Mouse (Mus musculus) midbrain, embryonic 12.5 days (tissue): Measurements from ENCODE around the gene Cntnap2. TPM values are rescaled to one million over a fixed set of nuclear protein-coding genes. Genes with fewer than 3 reads are reported as not detected.

Experiments used
- ATAC-seq: fragments of 200-750 bp; cut with Nextera tagmentation; 2 replicates; pipeline ENCODE4 v1.8.0; 2017; ENCODE audit warnings: low read depth, moderate TSS enrichment, moderate library complexity; ENCODE audit not compliant: low FRiP score
- H3K27ac ChIP-seq: fragments of 300-500 bp; sonication (generic); replicated peaks from 2 replicates; pipeline ENCODE4 v1.5.1; 2016; ENCODE audit warnings: mild to moderate bottlenecking
- H3K27me3 ChIP-seq: fragments of 300-500 bp; sonication (generic); 2 replicates; pipeline ENCODE4 v1.6.1; 2016; ENCODE audit warnings: mild to moderate bottlenecking
- H3K36me3 ChIP-seq: fragments of 300-500 bp; sonication (generic); 2 replicates; pipeline ENCODE4 v1.6.1; 2016
- H3K4me1 ChIP-seq: fragments of 300-500 bp; sonication (generic); 2 replicates; pipeline ENCODE4 v1.6.1; 2016
- H3K4me2 ChIP-seq: fragments of 300-500 bp; sonication (generic); replicated peaks from 2 replicates; pipeline ENCODE4 v1.6.1; 2016; ENCODE audit warnings: mild to moderate bottlenecking, moderate library complexity
- H3K4me3 ChIP-seq: fragments of 300-500 bp; sonication (generic); 2 replicates; pipeline ENCODE4 v1.5.1; 2016; ENCODE audit warnings: mild to moderate bottlenecking
- H3K9ac ChIP-seq: fragments of 300-500 bp; sonication (generic); replicated peaks from 2 replicates; pipeline ENCODE4 v1.6.1; 2016; ENCODE audit warnings: mild to moderate bottlenecking, moderate library complexity
- H3K9me3 ChIP-seq: fragments of 300-500 bp; sonication (generic); 2 replicates; pipeline ENCODE4 v1.6.1; 2016; ENCODE audit warnings: mild to moderate bottlenecking
- WGBS: fragments of 180-500 bp; shearing (Covaris S2); methylation state at CpG from one replicate; pipeline ENCODE4 v1.1.7; 2016; 5-methylcytosine and 5-hydroxymethylcytosine counted together
- polyA plus RNA-seq: library from polyadenylated mRNA; unstranded; fragments of >200 nt; fragmentation: Nextera tagmentation; extraction: Ambion mirVana; gene quantifications from 2 replicates; pipeline ENCODE4 v1.2.1, GENCODE M21; 2016

Cntnap2 gene
- polyA plus RNA-seq, 1 experiment from 2014 or later: 41.7 TPM

DNA sequence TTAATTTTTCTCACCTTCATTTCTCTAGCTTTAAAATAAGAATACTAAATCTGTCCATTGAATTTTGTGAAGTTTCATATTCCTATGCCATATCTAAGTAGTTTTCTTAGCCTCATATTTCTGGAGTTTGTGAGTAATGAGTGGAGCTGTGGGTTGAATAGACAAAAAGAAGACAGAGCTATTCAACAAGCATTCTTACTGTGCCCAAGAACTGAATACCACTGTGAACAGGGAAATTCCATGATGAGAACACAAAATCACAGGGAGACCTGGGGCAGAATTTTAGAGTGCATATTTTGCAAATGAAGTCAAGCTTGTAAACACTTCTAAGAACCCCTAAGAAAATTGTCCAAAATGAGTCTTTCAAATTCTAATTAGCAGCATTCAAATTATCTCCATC, 1715.4 kb downstream of the Cntnap2 start:
- H3K4me1 ChIP-seq: no peaks in the 10 kb centered on the region
- H3K9me3 ChIP-seq: no peaks in the 10 kb centered on the region
- no peak overlapping the region for H3K9ac ChIP-seq
- H3K27ac ChIP-seq: no peak overlapping the region
- H3K27me3 ChIP-seq: no peaks in the 10 kb centered on the region
- H3K36me3 ChIP-seq: no peaks in the 10 kb centered on the region
- no peak overlapping the region for H3K4me2 ChIP-seq
- H3K4me3 ChIP-seq: no peak overlapping the region
- ATAC-seq: no peak

DNA sequence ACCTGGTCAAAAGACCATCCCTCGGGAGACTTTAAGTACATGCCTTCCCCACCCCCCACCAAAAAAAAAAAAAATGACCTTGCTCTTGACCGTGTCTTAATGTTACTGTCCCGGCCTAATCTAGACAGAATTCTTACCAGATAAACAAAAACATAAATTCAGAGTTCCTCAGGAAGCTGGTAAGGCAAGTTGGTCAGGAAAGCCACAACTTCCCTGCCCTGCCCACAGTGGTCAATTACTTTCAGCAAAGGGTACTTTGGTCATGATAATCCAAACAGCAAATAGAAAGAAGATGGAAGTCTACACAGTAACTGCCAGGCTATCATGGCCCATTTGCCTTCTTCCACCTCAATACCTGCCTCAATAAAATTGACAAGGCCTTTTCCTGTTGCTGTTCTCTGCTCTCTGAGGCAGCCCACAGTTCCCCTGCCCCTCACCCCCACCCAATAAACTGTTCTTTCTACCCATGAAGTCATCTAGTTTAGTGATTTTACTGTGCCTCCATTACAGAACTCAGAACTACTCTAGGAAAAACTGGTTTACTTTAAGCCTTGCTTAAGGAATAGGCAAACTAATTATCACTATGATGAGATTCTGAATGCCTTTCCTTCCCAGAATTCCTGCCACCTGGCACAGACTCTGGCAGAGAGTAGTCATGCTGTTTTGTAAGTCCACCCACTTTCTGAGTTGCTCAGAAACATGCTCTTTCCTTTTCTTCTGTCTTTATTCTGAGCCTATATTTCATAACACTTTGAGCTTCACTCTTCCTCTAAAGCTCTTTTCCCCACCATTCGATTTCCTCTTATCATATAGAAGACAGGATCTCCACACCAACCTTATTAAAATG, 1743.3 kb downstream of the Cntnap2 start:
- 85% methylated on average over 4 of the region's 4 CpGs for WGBS
- H3K4me1 ChIP-seq: no peaks in the 10 kb centered on the region
- ATAC-seq: no peak
- no peaks in the 10 kb centered on the region for H3K36me3 ChIP-seq
- H3K27ac ChIP-seq: no peak overlapping the region
- H3K27me3 ChIP-seq: no peaks in the 10 kb centered on the region
- H3K4me2 ChIP-seq: no peak overlapping the region
- H3K9ac ChIP-seq: no peak overlapping the region
- no peaks in the 10 kb centered on the region for H3K9me3 ChIP-seq
- H3K4me3 ChIP-seq: no peak overlapping the region

GRCm38 (mm10) chr6:46856635-46857034, 1797.5 kb downstream of the Cntnap2 start:
- Histone ChIP-seq H3K4me2 (no peak overlapping the region), H3K9me3 (no peaks in the 10 kb centered on the region), H3K4me3 (no peak overlapping the region), H3K27me3 (no peaks in the 10 kb centered on the region), H3K4me1 (no peaks in the 10 kb centered on the region), H3K9ac (no peak overlapping the region), H3K27ac (no peak overlapping the region), H3K36me3 (no peaks in the 10 kb centered on the region)
- 80% methylated on average over 3 of the region's 3 CpGs for WGBS
- no peak for ATAC-seq

GRCm38 (mm10) chr6:46861076-46861475, 1801.9 kb downstream of the Cntnap2 start:
- 7% methylated on average over 5 of the region's 5 CpGs for WGBS

GRCm38 (mm10) chr6:46866317-46866716, 1807.2 kb downstream of the Cntnap2 start:
- Histone ChIP-seq H3K27me3 (no peaks in the 10 kb centered on the region), H3K4me1 (no peaks in the 10 kb centered on the region), H3K4me3 (no peak overlapping the region), H3K9me3 (no peaks in the 10 kb centered on the region), H3K27ac (no peak overlapping the region), H3K36me3 (no peaks in the 10 kb centered on the region), H3K9ac (no peak overlapping the region), H3K4me2 (no peak overlapping the region)
- no peak for ATAC-seq

More at GRCm38 (mm10) chr6:46861076-46861475, 1801.9 kb downstream of the Cntnap2 start:
- Histone ChIP-seq H3K9me3 (no peaks in the 10 kb centered on the region), H3K4me3 (no peak overlapping the region), H3K9ac (no peak overlapping the region), H3K27ac (no peak overlapping the region), H3K4me1 (no peaks in the 10 kb centered on the region), H3K36me3 (no peaks in the 10 kb centered on the region), H3K27me3 (no peaks in the 10 kb centered on the region), H3K4me2 (no peak overlapping the region; the same call in 1 of the 2 replicates)
- no peak for ATAC-seq

DNA sequence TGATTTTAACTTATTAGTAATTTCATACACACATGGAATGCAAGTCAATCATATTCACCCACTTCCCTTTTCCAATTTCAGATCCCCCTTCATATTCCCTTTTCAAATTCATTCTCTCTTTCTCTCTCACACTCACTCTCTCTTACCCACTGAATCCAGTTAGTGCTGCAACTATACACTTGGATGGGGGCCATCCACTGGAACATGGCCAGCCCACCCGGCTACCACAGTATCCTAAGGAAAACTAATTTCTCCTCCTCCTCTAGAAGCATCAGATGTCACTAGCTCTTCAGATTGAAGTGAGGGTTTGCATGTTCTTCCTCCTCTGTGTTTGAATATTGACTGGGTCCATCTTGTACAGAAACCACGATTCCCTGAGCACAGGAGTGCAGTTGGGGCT, 1827.1 kb downstream of the Cntnap2 start:
- Histone ChIP-seq H3K27me3 (no peaks in the 10 kb centered on the region), H3K4me1 (no peaks in the 10 kb centered on the region), H3K27ac (no peak overlapping the region), H3K9me3 (no peaks in the 10 kb centered on the region), H3K4me3 (no peak overlapping the region), H3K9ac (no peak overlapping the region), H3K36me3 (no peaks in the 10 kb centered on the region), H3K4me2 (no peak overlapping the region)
- WGBS: 87% methylated on average over 2 of the region's 2 CpGs
- ATAC-seq: no peak

GRCm38 (mm10) chr6:46909167-46909566, 1850.0 kb downstream of the Cntnap2 start:
- Histone ChIP-seq H3K36me3 (no peaks in the 10 kb centered on the region), H3K4me1 (no peaks in the 10 kb centered on the region), H3K4me3 (no peak overlapping the region), H3K4me2 (no peak overlapping the region), H3K9me3 (no peaks in the 10 kb centered on the region), H3K27ac (no peak overlapping the region), H3K27me3 (no peaks in the 10 kb centered on the region), H3K9ac (no peak overlapping the region)
- no peak for ATAC-seq
- WGBS: 86% methylated on average over 2 of the region's 2 CpGs

GRCm38 (mm10) chr6:46918701-46919274, 1859.6 kb downstream of the Cntnap2 start:
- Histone ChIP-seq H3K9ac (no peak overlapping the region), H3K4me1 (no peaks in the 10 kb centered on the region), H3K27me3 (no peaks in the 10 kb centered on the region), H3K4me2 (no peak overlapping the region), H3K9me3 (no peaks in the 10 kb centered on the region), H3K27ac (no peak overlapping the region), H3K36me3 (no peaks in the 10 kb centered on the region), H3K4me3 (no peak overlapping the region)
- WGBS: 83% methylated on average over 8 of the region's 8 CpGs
- 0 out of 2 replicates have a peak, but pooled peaks have one; percentile 27 for ATAC-seq

- WGBS: 96% methylated on average over 3 of the region's 3 CpGs
- no peak overlapping the region for H3K4me3 ChIP-seq
- H3K36me3 ChIP-seq: no peaks in the 10 kb centered on the region
- H3K4me2 ChIP-seq: no peak overlapping the region
- no peaks in the 10 kb centered on the region for H3K9me3 ChIP-seq
- H3K4me1 ChIP-seq: no peaks in the 10 kb centered on the region
- no peak overlapping the region for H3K9ac ChIP-seq
- H3K27ac ChIP-seq: no peak overlapping the region
- no peaks in the 10 kb centered on the region for H3K27me3 ChIP-seq
- ATAC-seq: no peak
Measured at GRCm38 (mm10) chr6:46919973-46920372, 1860.8 kb downstream of the Cntnap2 start.

GRCm38 (mm10) chr6:46924709-46925108, 1865.6 kb downstream of the Cntnap2 start:
- 69% methylated on average over 7 of the region's 7 CpGs for whole genome bisulfite sequencing
- Histone ChIP-seq H3K36me3 (no peaks in the 10 kb centered on the region), H3K9me3 (no peaks in the 10 kb centered on the region), H3K9ac (no peak overlapping the region), H3K4me3 (no peak overlapping the region), H3K4me2 (no peak overlapping the region), H3K27ac (no peak overlapping the region), H3K27me3 (no peaks in the 10 kb centered on the region), H3K4me1 (no peaks in the 10 kb centered on the region)
- no peak for ATAC-seq

- Histone ChIP-seq H3K9ac (no peak overlapping the region), H3K9me3 (no peaks in the 10 kb centered on the region), H3K36me3 (no peaks in the 10 kb centered on the region), H3K27me3 (no peaks in the 10 kb centered on the region), H3K27ac (no peak overlapping the region), H3K4me3 (no peak overlapping the region), H3K4me1 (no peaks in the 10 kb centered on the region), H3K4me2 (no peak overlapping the region)
- 50% methylated on average over 4 of the region's 4 CpGs for WGBS
- ATAC-seq: no peak
Measured at GRCm38 (mm10) chr6:46945703-46946102, 1886.5 kb downstream of the Cntnap2 start.

GRCm38 (mm10) chr6:46961022-46961686, 1902.0 kb downstream of the Cntnap2 start:
- Histone ChIP-seq H3K9ac (no peak overlapping the region), H3K4me1 (no peaks in the 10 kb centered on the region), H3K4me2 (no peak overlapping the region), H3K27ac (no peak overlapping the region), H3K4me3 (no peak overlapping the region), H3K36me3 (no peaks in the 10 kb centered on the region), H3K9me3 (no peaks in the 10 kb centered on the region), H3K27me3 (no peaks in the 10 kb centered on the region)
- ATAC-seq: peak; percentile 97
- WGBS: 36% methylated on average over 10 of the region's 10 CpGs
